Mouse (Mus musculus) lung, postnatal 0 days (tissue): ENCODE measurements around the gene Tigar. TPM values are rescaled to one million over a fixed set of nuclear protein-coding genes. Genes with fewer than 3 reads are reported as not detected.

Source experiments
- ATAC-seq: fragments of 200-750 bp; cut with Nextera tagmentation; 2 replicates; pipeline ENCODE4 v1.8.0; 2017; ENCODE audit warnings: moderate library complexity
- DNase-seq: peaks from one replicate; pipeline ENCODE4 v3.0.0-alpha.2; 2016; ENCODE audit warnings: low spot score
- H3K27ac ChIP-seq: fragments of 300-500 bp; sonication (generic); 2 replicates; pipeline ENCODE4 v1.5.1; 2014; ENCODE audit warnings: antibody characterized with exemption, mild to moderate bottlenecking, low read length, mixed read lengths
- H3K27me3 ChIP-seq: fragments of 300-500 bp; sonication (generic); replicated peaks from 2 replicates; pipeline ENCODE4 v1.6.1; 2014; ENCODE audit warnings: low read length, mixed read lengths; ENCODE audit not compliant: insufficient read depth
- H3K36me3 ChIP-seq: fragments of 300-500 bp; sonication (generic); 2 replicates; pipeline ENCODE4 v1.6.1; 2014; ENCODE audit warnings: low read length, mixed read lengths; ENCODE audit not compliant: insufficient read depth
- H3K4me1 ChIP-seq: fragments of 300-500 bp; sonication (generic); 2 replicates; pipeline ENCODE4 v1.6.1; 2014; ENCODE audit warnings: antibody characterized with exemption, low read depth, low read length, mixed read lengths; ENCODE audit not compliant: insufficient read depth
- H3K4me2 ChIP-seq: fragments of 300-500 bp; sonication (generic); replicated peaks from 2 replicates; pipeline ENCODE4 v1.6.1; 2014; ENCODE audit warnings: low read depth, mild to moderate bottlenecking, low read length, moderate library complexity, mixed read lengths
- H3K4me3 ChIP-seq: fragments of 300-500 bp; sonication (generic); 2 replicates; pipeline ENCODE4 v1.5.1; 2014; ENCODE audit warnings: low read depth, low read length
- H3K9ac ChIP-seq: fragments of 300-500 bp; sonication (generic); replicated peaks from 2 replicates; pipeline ENCODE4 v1.6.1; 2014; ENCODE audit warnings: low read depth, mild to moderate bottlenecking
- H3K9me3 ChIP-seq: fragments of 300-500 bp; sonication (generic); 2 replicates; pipeline ENCODE4 v1.6.1; 2016; ENCODE audit warnings: low read length, mixed read lengths
- CTCF ChIP-seq: IDR thresholded peaks from 2 replicates; pipeline ENCODE4 v1.5.1; 2016; ENCODE audit warnings: antibody characterized with exemption, mild to moderate bottlenecking
- EP300 ChIP-seq: IDR thresholded peaks from 2 replicates; pipeline ENCODE4 v1.6.1; 2016; ENCODE audit warnings: antibody characterized with exemption, mild to moderate bottlenecking, control low read depth
- WGBS: fragments of 180-500 bp; shearing (Covaris S2); extraction: QIAGEN DNeasy Blood & Tissue Kit; methylation state at CpG from one replicate; pipeline ENCODE4 v1.1.7; 2014; 5-methylcytosine and 5-hydroxymethylcytosine counted together
- polyA plus RNA-seq: library from polyadenylated mRNA; unstranded; fragments of >200 nt; fragmentation: Nextera tagmentation; extraction: Ambion mirVana; gene quantifications from 2 replicates; pipeline ENCODE4 v1.2.1, GENCODE M21; 2015

Gene Tigar
- polyA plus RNA-seq, 1 experiment from 2014 or later, result 1.9 TPM

- TF ChIP-seq CTCF (peak; percentile 4; the same call in 1 of the 2 replicates), EP300 (no peak)
- WGBS, result 15% methylated on average over 20 of the region's 20 CpGs
- ATAC-seq (no peak), DNase-seq (peak; percentile 46)
- H3K9me3 ChIP-seq, result no peaks in the 10 kb centered on the region
- peaks cover 29% of the 10 kb centered on the region; the same call in 1 of the 2 replicates for H3K4me1 ChIP-seq
- H3K36me3 ChIP-seq, result no peaks in the 10 kb centered on the region
- H3K27ac ChIP-seq, result no peak overlapping the region
- H3K4me2 ChIP-seq, result peak overlapping the region; percentile 90
- H3K9ac ChIP-seq, result peak overlapping the region; percentile 84
- H3K4me3 ChIP-seq, result peak overlapping the region; percentile 75
- no peaks in the 10 kb centered on the region for H3K27me3 ChIP-seq
Measured at GRCm38 (mm10) chr6:127148526-127149302, 39.4 kb upstream of the Tigar start.

DNA sequence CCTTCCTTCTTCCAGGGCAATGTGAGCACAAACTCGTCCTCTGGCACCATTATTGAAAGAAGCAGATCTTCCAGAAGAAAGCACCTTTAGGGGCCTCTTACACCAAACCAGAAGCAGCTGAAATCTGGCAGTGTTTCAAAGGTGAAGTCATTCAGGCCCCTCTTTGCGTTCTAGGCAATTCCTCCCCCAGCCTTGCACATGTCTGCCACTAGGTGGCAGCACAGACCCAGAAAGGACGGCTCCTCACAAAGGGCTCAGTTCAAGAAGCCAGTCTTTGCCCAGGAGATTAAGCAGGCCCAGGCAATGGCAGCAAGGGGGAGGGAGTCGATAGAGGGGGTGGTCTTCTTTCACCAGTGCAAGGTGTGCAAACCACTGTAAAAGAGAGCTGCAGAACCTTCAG is 38.3 kb upstream of the Tigar start:
- peak; percentile 34 for ATAC-seq
- Histone ChIP-seq H3K9ac (no peak overlapping the region), H3K27ac (no peak overlapping the region), H3K4me3 (no peak overlapping the region), H3K36me3 (no peaks in the 10 kb centered on the region), H3K9me3 (no peaks in the 10 kb centered on the region), H3K4me1 (peaks cover 20% of the 10 kb centered on the region; the same call in 1 of the 2 replicates), H3K4me2 (no peak overlapping the region), H3K27me3 (no peaks in the 10 kb centered on the region)
- TF ChIP-seq CTCF (peak; percentile 100), EP300 (no peak)
- peak; percentile 94 for DNase-seq
- WGBS, result 0% methylated on average over 4 of the region's 4 CpGs

DNA sequence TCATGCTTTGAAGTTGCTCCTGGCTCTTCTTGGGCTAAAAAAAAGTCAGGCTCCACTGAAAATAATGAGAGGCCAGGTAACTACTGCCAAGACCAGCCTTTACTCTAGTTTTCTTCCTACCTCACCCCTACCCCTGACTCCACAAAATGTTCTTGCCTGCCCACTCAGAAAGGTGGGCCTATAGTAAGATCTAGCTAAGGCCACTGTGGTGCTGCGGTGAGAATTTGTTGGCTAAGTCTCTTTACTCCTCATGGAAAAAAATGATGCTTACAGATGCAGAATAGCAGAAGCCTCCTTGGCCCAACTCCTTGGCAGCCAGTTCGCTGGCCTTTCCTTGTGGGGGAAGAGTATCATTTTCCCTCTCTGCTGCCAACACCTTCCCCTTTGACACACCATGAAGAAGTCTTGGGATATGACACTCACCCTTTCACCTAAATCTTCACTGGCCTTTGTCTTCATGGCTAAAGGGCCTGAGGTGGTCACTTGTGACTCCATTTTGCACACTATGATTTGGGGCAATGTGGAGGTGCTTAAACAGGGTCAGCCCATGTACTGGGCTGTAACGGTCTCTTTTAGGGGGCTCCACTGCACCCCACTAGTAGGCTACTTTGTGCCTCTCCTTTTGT is 37.1 kb upstream of the Tigar start:
- no peak overlapping the region for H3K9ac ChIP-seq

GRCm38 (mm10) chr6:127145464-127146190 is 36.3 kb upstream of the Tigar start:
- no peak overlapping the region for H3K27ac ChIP-seq
- WGBS, result 49% methylated on average over 20 of the region's 20 CpGs
- H3K4me3 ChIP-seq, result no peak overlapping the region
- TF ChIP-seq CTCF, result no peak
- no peak for TF ChIP-seq EP300
- H3K4me2 ChIP-seq, result no peak overlapping the region
- H3K4me1 ChIP-seq, result peaks cover 5% of the 10 kb centered on the region; the same call in 1 of the 2 replicates
- H3K36me3 ChIP-seq, result no peaks in the 10 kb centered on the region
- ATAC-seq (no peak), DNase-seq (peak; percentile 19)
- H3K9ac ChIP-seq, result no peak overlapping the region
- H3K27me3 ChIP-seq, result no peaks in the 10 kb centered on the region
- no peaks in the 10 kb centered on the region for H3K9me3 ChIP-seq

More for the DNA sequence above, 37.1 kb upstream of the Tigar start:
- Histone ChIP-seq H3K27ac (no peak overlapping the region), H3K4me1 (peaks cover 9% of the 10 kb centered on the region; the same call in 1 of the 2 replicates), H3K4me2 (no peak overlapping the region), H3K36me3 (no peaks in the 10 kb centered on the region), H3K27me3 (no peaks in the 10 kb centered on the region), H3K9me3 (no peaks in the 10 kb centered on the region), H3K4me3 (no peak overlapping the region)
- DNase-seq (no peak), ATAC-seq (no peak)
- 82% methylated on average over 3 of the region's 3 CpGs for WGBS
- TF ChIP-seq CTCF (no peak), EP300 (no peak)

DNA sequence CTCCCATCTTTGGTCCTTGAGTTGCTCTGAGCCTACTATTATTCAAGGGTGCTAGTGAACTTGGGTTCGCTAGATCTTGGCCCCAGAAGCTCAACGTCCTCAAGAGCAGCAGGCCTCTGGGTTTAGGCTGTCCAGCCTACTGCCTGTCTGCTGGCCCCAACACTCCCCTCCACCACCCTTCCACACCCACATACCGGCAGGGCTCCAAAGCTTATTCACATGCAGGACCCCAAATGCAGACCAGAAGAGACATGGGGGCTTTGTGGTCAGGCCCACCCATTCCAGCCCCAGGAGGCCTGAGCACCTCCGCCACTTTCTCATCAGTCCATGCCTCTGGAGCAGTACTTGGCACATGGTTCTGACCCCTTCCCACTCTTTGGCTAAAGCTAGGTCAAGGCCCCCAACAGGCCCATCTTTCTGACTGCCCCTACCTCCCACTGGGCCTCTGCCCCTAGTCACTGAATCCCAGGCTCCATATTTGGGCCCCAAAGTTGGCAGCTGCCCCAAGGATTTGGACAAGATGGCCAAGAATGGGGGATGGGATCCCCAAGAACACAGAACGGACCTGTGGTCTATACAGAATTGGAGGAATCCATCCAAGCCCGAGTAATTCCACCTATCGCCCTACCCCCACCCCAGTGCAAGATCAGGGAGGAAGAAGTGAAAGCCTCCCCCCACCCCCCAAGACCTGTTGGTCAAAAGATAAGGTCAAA is 34.4 kb upstream of the Tigar start:
- H3K4me3 ChIP-seq, result no peak overlapping the region
- ATAC-seq (no peak), DNase-seq (no peak)
- TF ChIP-seq EP300, result no peak
- TF ChIP-seq CTCF, result no peak
- H3K27ac ChIP-seq, result no peak overlapping the region
- H3K9ac ChIP-seq, result no peak overlapping the region
- H3K9me3 ChIP-seq, result no peaks in the 10 kb centered on the region
- H3K27me3 ChIP-seq, result no peaks in the 10 kb centered on the region
- no peaks in the 10 kb centered on the region for H3K36me3 ChIP-seq
- WGBS, result 82% methylated on average over 7 of the region's 7 CpGs
- no peaks in the 10 kb centered on the region for H3K4me1 ChIP-seq
- H3K4me2 ChIP-seq, result no peak overlapping the region

DNA sequence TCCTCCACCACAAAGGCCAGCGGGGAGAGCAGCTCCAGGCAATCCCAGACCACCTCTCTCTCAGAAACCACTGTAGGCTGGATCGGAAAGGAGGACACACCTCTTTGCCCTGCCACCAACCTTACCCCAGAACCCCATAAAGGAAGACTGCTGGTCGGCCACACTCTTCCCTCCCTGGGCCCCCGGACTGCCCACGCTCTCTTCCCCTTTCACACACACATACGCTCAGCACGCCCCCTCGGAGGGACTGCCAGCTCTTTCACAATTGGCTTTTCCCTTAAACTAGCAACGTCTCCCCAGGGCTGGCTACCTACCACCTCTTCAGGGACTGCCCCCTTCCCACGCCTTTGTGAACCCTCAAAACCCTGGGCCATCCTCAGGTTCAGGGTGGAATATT is 33.8 kb upstream of the Tigar start:
- no peak overlapping the region for H3K4me3 ChIP-seq
- no peaks in the 10 kb centered on the region for H3K9me3 ChIP-seq
- DNase-seq, result peak; percentile 15
- TF ChIP-seq EP300 (no peak), CTCF (no peak)
- no peaks in the 10 kb centered on the region for H3K4me1 ChIP-seq
- WGBS, result 74% methylated on average over 10 of the region's 10 CpGs
- no peak for ATAC-seq
- H3K27ac ChIP-seq, result no peak overlapping the region
- H3K9ac ChIP-seq, result no peak overlapping the region
- H3K27me3 ChIP-seq, result no peaks in the 10 kb centered on the region
- H3K4me2 ChIP-seq, result no peak overlapping the region
- no peaks in the 10 kb centered on the region for H3K36me3 ChIP-seq
